Mouse (Mus musculus) adrenal gland, postnatal 36 days (tissue): ENCODE measurements at regions not wholly inside any gene's neighbourhood (a gene's known extent, or its start where the extent isn't known, plus 50 kb on each side); places are given as distances from the start of the nearest gene placed in this dataset.
"Not testable (repeated sequence)": the region's sequence is repeated elsewhere in the genome, so short reads cannot be mapped to it uniquely, and the experiment has no call there.

Source experiments
- DNase-seq, 2 experiments: peaks; one replicate each; pipeline ENCODE4 v3.0.0; 2021; ENCODE audit warnings: mixed read lengths in 1 of 2

DNA sequence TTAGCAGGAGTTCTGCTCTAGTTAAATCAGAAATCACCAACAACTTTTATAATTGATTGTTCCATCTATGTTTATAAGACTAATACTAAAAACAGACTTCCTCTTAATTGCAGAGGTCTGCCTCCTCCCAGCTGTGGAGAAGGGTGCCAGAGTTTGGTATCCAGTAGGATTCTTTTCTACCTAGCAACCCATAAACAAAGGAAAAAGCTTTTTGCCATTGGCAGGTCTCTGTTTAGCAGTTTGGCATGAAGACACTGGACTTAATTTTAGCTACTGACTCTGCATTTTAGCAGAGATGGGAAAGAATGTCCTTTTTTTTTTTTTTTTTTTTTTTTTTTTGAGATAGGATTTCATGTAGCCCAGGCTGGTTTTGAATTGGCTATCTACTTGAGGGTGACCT lies 1628.4 kb downstream of the A830018L16Rik start:
- no peak for DNase-seq

DNA sequence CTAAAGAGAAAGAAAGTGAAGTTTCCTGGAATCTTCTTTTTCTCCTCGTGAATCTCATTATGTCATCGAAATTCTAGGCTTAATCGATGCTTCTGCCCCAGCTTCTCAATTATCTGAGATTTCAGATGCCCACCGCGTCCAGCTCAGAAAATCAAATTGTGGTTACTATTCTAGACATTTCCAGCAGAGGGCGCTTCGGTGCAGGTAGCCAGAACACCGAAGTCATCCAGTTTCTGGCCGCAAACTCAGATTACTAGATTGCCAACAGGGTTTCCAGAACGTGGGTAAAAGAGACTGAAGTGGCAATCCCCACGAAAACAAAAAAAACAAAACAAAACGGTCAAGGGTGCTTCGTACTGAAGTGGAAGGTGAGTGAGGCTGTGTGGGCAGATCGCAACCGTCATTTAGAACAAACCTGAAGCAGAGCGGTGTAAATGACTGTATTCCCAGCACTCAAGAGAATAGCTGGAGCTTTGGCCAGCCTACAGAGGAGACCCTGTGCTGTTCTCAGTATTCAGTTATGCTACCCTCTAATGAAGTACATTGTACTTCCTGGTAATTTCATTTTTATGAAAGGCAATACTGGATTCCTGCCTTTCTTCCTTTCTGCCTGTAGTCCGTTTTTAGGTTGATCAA lies 1636.4 kb downstream of the A830018L16Rik start:
- peak; percentile 23 to 54 for DNase-seq

- DNase-seq, result not testable (repeated sequence)
These were observed 1637.6 kb downstream of the A830018L16Rik start for GRCm38 (mm10) chr1:13051433-13052066.

GRCm38 (mm10) chr1:13052067-13052460 lies 1638.2 kb downstream of the A830018L16Rik start:
- peak; percentile 15 to 45 for DNase-seq

DNA sequence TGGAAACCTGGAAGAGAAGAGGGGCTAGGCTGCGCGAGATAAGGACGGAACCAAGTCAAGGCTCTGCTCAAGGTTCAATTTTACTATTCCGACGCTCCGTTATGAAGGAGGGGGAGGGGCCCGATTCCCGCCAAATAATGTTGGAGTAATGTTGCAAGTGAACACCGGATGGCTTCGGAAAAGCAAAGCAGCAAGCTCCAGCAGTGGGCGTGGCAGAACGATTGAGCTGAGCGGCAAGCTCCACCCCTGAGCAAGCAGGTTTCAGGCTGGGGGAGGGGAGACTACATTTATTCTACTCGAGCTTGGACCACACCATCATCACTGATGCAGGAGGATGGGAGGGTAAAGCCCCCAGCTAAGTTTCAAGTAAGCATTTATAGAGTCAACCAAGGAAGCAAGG lies 1643.8 kb downstream of the A830018L16Rik start:
- no peak for DNase-seq

GRCm38 (mm10) chr1:13059616-13060320 lies 1645.9 kb downstream of the A830018L16Rik start:
- no peak for DNase-seq
